ENCODE assay signal across 8 mouse cellular contexts in genomic region chr7:127363475-127363921, GRCm38 (mm10). TPM values are rescaled to one million over a fixed set of nuclear protein-coding genes. Genes with fewer than 3 reads are reported as not detected.
DNase-seq lines count a peak whose midpoint lies in the region; ATAC-seq lines count a peak whose summit lies in the region.

No protein-coding gene starts in this region.

- H3K4me3 ChIP-seq in heart, embryonic 12.5 days: peak overlapping the region; percentile 46
- peak overlapping the region; percentile 42 for H3K4me3 ChIP-seq in heart, embryonic 15.5 days

- intact Hi-C loops in heart, postnatal 36 days (cut with DNase I): loop anchor here (2.0 kb wide), 1 partner anchor 43 kb away; the partner anchor contains the start of gene Zfp764

- no peak overlapping the region for H3K27ac ChIP-seq in heart, embryonic 12.5 days (ENCODE audit: poor library complexity, severe bottlenecking)
- H3K27ac ChIP-seq in heart, embryonic 15.5 days: no peak overlapping the region

- 2% methylated on average over 24 of the region's 24 CpGs for WGBS in heart, embryonic 12.5 days
- WGBS in heart, embryonic 15.5 days: 4% methylated on average over 24 of the region's 24 CpGs

- 0 out of 2 replicates have a peak, but pooled peaks cover 5% of the 10 kb centered on the region for H3K9me3 ChIP-seq in heart, embryonic 12.5 days (replicated peaks)
- no peaks in the 10 kb centered on the region for H3K9me3 ChIP-seq in heart, embryonic 15.5 days (replicated peaks)

- no peak for DNase-seq in heart, postnatal 36 days
- peak; percentile 77 for DNase-seq in cerebellum, adult 9-10 months
- peak; percentile 37 to 73 for DNase-seq in kidney, postnatal 36 days
- DNase-seq in spleen, postnatal 4 days (ENCODE audit: low spot score in 2 of 2): no peak

- H3K27me3 ChIP-seq in heart, embryonic 12.5 days (replicated peaks): peaks cover 27% of the 10 kb centered on the region
- peaks cover 21% of the 10 kb centered on the region for H3K27me3 ChIP-seq in heart, embryonic 15.5 days

- 0 out of 2 replicates have a peak, but pooled peaks cover 5% of the 10 kb centered on the region for H3K4me1 ChIP-seq in heart, embryonic 12.5 days (replicated peaks)
- peaks cover 9% of the 10 kb centered on the region for H3K4me1 ChIP-seq in heart, embryonic 15.5 days (replicated peaks)

- peak overlapping the region; percentile 81 for H3K4me2 ChIP-seq in heart, embryonic 12.5 days
- peak overlapping the region; percentile 83 for H3K4me2 ChIP-seq in heart, embryonic 15.5 days

- peak overlapping the region; percentile 65 for H3K9ac ChIP-seq in heart, embryonic 12.5 days
- peak overlapping the region; percentile 66 for H3K9ac ChIP-seq in heart, embryonic 15.5 days

- no peak; the same call in 1 of the 2 replicates for ATAC-seq in heart, embryonic 12.5 days (ENCODE audit: insufficient number of reproducible peaks, low FRiP score)
- peak; percentile 18; the same call in 1 of the 2 replicates for ATAC-seq in heart, embryonic 15.5 days (replicated peaks; ENCODE audit: insufficient number of reproducible peaks, insufficient read depth, low FRiP score, low read depth)
- ATAC-seq in megakaryocyte-erythroid progenitor cell, adult 5-6 weeks (replicated peaks; ENCODE audit: low FRiP score, low TSS enrichment, poor library complexity, severe bottlenecking): peak; percentile 32; the same call in 1 of the 2 replicates
- ATAC-seq in activated CD4-positive, CD25-positive, alpha-beta regulatory T cell, adult 4 months: no peak

- no peaks in the 10 kb centered on the region for H3K36me3 ChIP-seq in heart, embryonic 12.5 days
- H3K36me3 ChIP-seq in heart, embryonic 15.5 days: no peaks in the 10 kb centered on the region

RNA-seq across cellular contexts. Expression of gene Zfp747, which starts 12.4 kb away (rescaled TPM):
- 4.6 and 5.1 TPM in 2 replicates for polyA plus RNA-seq in heart, embryonic 12.5 days (2016; fragmentation: Nextera tagmentation; extraction: Ambion mirVana)
- total RNA-seq in heart, postnatal 36 days (2021): 1 to 10 TPM; 5.0 to 5.6 TPM
- polyA plus RNA-seq in heart, embryonic 15.5 days (2015; fragmentation: Nextera tagmentation; extraction: Ambion mirVana): 4.6 and 5.6 TPM in 2 replicates
- total RNA-seq in megakaryocyte-erythroid progenitor cell, adult 5-6 weeks (2014; fragmentation: Nextera tagmentation): 7.7 and 8.3 TPM in 2 replicates
- total RNA-seq in megakaryocyte-erythroid progenitor cell, adult 5-6 weeks (2017): 4.0 and 10.9 TPM in 2 replicates
- 10 to 100 TPM in 1 of 2 experiments, 1 to 10 TPM in 1; 9.9 to 11.2 TPM for polyA plus RNA-seq in activated CD4-positive, CD25-positive, alpha-beta regulatory T cell, adult 4 months (2017; shearing (Covaris generic))

RNA-seq across cellular contexts. Expression of gene Zfp768, which starts 18.1 kb away (rescaled TPM):
- 19.1 and 19.8 TPM in 2 replicates for polyA plus RNA-seq in heart, embryonic 12.5 days (2016; fragmentation: Nextera tagmentation; extraction: Ambion mirVana)
- 10 to 100 TPM; 34.8 to 35.5 TPM for total RNA-seq in heart, postnatal 36 days (2021)
- 17.1 and 19.6 TPM in 2 replicates for polyA plus RNA-seq in heart, embryonic 15.5 days (2015; fragmentation: Nextera tagmentation; extraction: Ambion mirVana)
- total RNA-seq in megakaryocyte-erythroid progenitor cell, adult 5-6 weeks (2014; fragmentation: Nextera tagmentation): 3.5 and 8.4 TPM in 2 replicates
- total RNA-seq in megakaryocyte-erythroid progenitor cell, adult 5-6 weeks (2017): 3.0 and 4.4 TPM in 2 replicates
- polyA plus RNA-seq in activated CD4-positive, CD25-positive, alpha-beta regulatory T cell, adult 4 months (2017; shearing (Covaris generic)): under 1 TPM in 1 of 2 experiments, not detected in 1; 0.19 TPM

RNA-seq across cellular contexts. Expression of gene 9130019O22Rik, which starts 23.5 kb away (rescaled TPM):
- 3.4 and 3.9 TPM in 2 replicates for polyA plus RNA-seq in heart, embryonic 12.5 days (2016; fragmentation: Nextera tagmentation; extraction: Ambion mirVana)
- total RNA-seq in heart, postnatal 36 days (2021): 1 to 10 TPM; 2.2 to 3.2 TPM
- 3.0 and 4.4 TPM in 2 replicates for polyA plus RNA-seq in heart, embryonic 15.5 days (2015; fragmentation: Nextera tagmentation; extraction: Ambion mirVana)
- total RNA-seq in megakaryocyte-erythroid progenitor cell, adult 5-6 weeks (2014; fragmentation: Nextera tagmentation): 2.3 and 4.0 TPM in 2 replicates
- 3.6 and 4.8 TPM in 2 replicates for total RNA-seq in megakaryocyte-erythroid progenitor cell, adult 5-6 weeks (2017)
- 1 to 10 TPM; 7.4 to 8.9 TPM for polyA plus RNA-seq in activated CD4-positive, CD25-positive, alpha-beta regulatory T cell, adult 4 months (2017; shearing (Covaris generic))

RNA-seq across cellular contexts. Expression of gene E430018J23Rik, which starts 29.9 kb away (rescaled TPM):
- 4.5 and 5.1 TPM in 2 replicates for polyA plus RNA-seq in heart, embryonic 12.5 days (2016; fragmentation: Nextera tagmentation; extraction: Ambion mirVana)
- 1 to 10 TPM; 4.5 to 4.9 TPM for total RNA-seq in heart, postnatal 36 days (2021)
- 3.7 and 4.8 TPM in 2 replicates for polyA plus RNA-seq in heart, embryonic 15.5 days (2015; fragmentation: Nextera tagmentation; extraction: Ambion mirVana)
- total RNA-seq in megakaryocyte-erythroid progenitor cell, adult 5-6 weeks (2014; fragmentation: Nextera tagmentation): 3.1 and 8.6 TPM in 2 replicates
- total RNA-seq in megakaryocyte-erythroid progenitor cell, adult 5-6 weeks (2017): 7.8 TPM in 2 replicates
- 1 to 10 TPM; 4.0 to 6.1 TPM for polyA plus RNA-seq in activated CD4-positive, CD25-positive, alpha-beta regulatory T cell, adult 4 months (2017; shearing (Covaris generic))

RNA-seq across cellular contexts. Expression of gene Zfp764, which starts 43.1 kb away (rescaled TPM):
- 4.6 and 5.3 TPM in 2 replicates for polyA plus RNA-seq in heart, embryonic 12.5 days (2016; fragmentation: Nextera tagmentation; extraction: Ambion mirVana)
- 1 to 10 TPM; 2.9 to 4.2 TPM for total RNA-seq in heart, postnatal 36 days (2021)
- 4.8 and 6.3 TPM in 2 replicates for polyA plus RNA-seq in heart, embryonic 15.5 days (2015; fragmentation: Nextera tagmentation; extraction: Ambion mirVana)
- 1.8 and 6.5 TPM in 2 replicates for total RNA-seq in megakaryocyte-erythroid progenitor cell, adult 5-6 weeks (2014; fragmentation: Nextera tagmentation)
- total RNA-seq in megakaryocyte-erythroid progenitor cell, adult 5-6 weeks (2017): 3.7 and 4.2 TPM in 2 replicates
- 1 to 10 TPM; 5.7 to 8.3 TPM for polyA plus RNA-seq in activated CD4-positive, CD25-positive, alpha-beta regulatory T cell, adult 4 months (2017; shearing (Covaris generic))

Comparison
In these comparisons a context has a peak if more than half of its experiments do, and no peak if none do; other contexts are left out.
1. ATAC-seq: peak in heart, embryonic 15.5 days (single experiment) and megakaryocyte-erythroid progenitor cell, adult 5-6 weeks (single experiment); none in heart, embryonic 12.5 days (single experiment) and activated CD4-positive, CD25-positive, alpha-beta regulatory T cell, adult 4 months (single experiment).
2. DNase-seq: peak in cerebellum, adult 9-10 months (single experiment) and kidney, postnatal 36 days (2 of 2); none in heart, postnatal 36 days (0 of 2) and spleen, postnatal 4 days (0 of 2).
3. RNA of gene Zfp768, which starts 18.1 kb away (polyA plus RNA-seq): 19.1 to 19.8 TPM in heart, embryonic 12.5 days and 17.1 to 19.6 TPM in heart, embryonic 15.5 days; 0.19 TPM in activated CD4-positive, CD25-positive, alpha-beta regulatory T cell, adult 4 months; every median in the first group is over 10 times any median in the second.